Mouse (Mus musculus) neural tube, embryonic 10.5 days (tissue): ENCODE measurements around the gene Ifit3.
"Not testable (repeated sequence)": the region's sequence is repeated elsewhere in the genome, so short reads cannot be mapped to it uniquely, and the experiment has no call there.

Experiments used
- DNase-seq: peaks from one replicate; pipeline ENCODE4 v3.0.0-alpha.2; 2017; ENCODE audit warnings: low spot score; ENCODE audit errors: extremely low spot score

Gene Ifit3

GRCm38 (mm10) chr19:34583126-34583766 is at the start of gene Ifit3:
Gene Ifit3 (plus strand): TSS chr19:34583531.
- DNase-seq = not testable (repeated sequence)

DNA sequence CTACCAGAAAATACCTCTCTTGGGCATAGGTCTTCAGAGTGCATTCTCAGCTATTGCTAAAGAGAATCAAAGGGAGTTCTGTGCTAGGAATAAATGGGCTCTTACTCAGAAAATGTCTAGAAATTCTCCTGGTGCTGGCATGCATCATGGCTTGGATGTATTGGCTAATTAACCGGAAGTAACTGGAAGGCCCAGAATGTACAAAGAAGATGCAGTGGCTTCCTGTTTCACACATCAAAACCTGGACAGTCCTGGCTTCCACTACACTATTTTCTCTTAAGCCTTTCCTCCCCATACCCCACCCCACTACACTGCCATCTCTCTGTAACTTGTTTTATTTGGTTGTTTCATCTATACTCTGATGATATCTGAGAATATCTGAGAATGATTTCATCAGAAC is 43.9 kb upstream of the Ifit3 start:
- DNase-seq = no peak

- DNase-seq = no peak
Measured at GRCm38 (mm10) chr19:34546211-34546610, 37.1 kb upstream of the Ifit3 start.

GRCm38 (mm10) chr19:34547976-34548375 is 35.4 kb upstream of the Ifit3 start:
- DNase-seq = peak; percentile 68

DNA sequence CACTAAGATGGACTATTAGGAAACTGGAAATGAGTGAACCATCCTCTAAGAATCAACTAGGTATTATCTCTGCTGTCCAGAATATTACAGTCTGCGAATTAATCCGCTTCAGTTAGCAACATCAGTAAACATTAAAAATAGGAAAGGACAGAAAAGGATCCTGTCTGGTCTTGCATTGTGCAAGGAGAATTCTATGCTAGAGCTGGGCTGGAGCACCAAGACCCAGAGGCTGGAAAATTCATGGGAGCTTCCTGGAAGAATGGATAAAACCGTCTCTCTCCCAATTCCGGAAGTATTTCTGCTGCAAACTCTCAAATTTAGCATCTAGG is 33.2 kb upstream of the Ifit3 start:
- DNase-seq = no peak

DNA sequence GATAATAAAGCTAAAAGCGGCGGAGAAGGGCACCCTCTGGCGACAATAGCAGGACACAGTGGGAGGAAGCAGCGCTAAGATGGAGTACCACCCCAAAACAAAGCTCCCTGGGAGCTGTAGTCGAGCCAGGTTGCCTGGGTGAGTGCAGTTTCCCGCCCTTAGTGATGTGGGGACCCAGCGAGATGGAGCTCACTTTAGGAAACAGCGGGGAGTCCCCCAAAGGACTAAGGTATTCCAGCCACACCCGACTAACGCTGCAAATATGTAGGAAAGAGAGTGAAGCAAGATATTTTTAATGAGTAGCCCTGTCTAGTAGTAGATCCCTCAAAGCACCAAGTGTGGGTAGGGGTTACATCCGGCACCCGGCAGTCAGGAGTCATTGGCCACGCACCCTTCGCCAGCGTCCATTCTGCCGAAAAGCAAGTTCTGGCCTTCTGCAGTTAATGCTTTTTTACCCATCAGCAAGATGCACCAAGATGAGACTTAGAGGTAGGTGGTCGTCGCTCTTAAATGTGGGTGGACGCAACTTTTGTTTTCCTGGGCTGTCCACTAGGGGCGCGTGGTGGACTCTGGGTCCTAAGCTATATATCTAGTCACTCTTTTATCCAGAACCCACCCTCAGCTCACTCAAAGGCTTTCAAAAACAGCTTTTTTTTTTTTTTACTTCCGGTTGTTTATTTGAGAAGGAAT is 32.7 kb upstream of the Ifit3 start, which contains the start of gene Ifit2:
Ifit2 (plus strand) TSS at position 161 of the 690 bp plus-strand sequence.
- peak; percentile 70 for DNase-seq

DNA sequence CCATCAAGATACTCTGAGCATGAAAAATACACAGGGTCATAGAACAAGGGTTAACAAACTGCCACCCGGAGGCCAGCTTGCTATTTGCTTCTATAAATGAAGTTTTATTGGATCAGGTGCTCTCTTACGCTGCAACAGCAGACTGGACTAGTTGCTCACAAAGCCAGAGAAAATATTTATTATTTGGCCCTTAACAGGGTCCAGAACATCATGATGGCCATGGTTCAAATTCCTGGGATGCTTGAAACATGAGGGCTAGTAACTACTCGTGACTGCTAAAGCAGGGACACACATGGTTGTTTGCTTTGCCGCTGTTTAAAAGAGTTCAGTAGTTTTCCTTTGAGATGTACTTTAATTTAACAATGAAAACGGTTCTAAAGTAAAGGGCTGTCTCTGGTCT is 31.4 kb upstream of the Ifit3 start:
- DNase-seq = no peak

- DNase-seq = no peak
Measured at GRCm38 (mm10) chr19:34553021-34553420, 30.3 kb upstream of the Ifit3 start.

DNA sequence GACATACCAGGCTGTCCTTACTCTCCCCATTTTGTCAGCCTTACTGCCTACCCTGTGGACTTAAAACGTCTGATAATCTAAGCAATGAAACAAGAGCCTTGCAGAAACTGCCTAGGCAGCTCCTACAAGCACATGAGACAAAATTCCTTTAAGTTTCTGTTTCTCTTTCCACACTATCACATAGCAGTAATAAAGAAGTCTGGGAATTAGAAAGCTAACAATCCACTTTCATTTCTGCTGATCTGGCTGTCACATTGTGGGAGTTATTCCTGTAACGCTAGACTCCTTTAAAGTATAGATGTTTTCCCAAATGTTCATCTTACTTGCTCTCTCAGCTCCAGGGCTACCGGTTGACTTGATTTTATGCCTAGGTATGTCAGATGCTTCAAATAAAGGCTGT is 29.8 kb upstream of the Ifit3 start:
- no peak for DNase-seq

GRCm38 (mm10) chr19:34554061-34554460 is 29.3 kb upstream of the Ifit3 start:
- DNase-seq = no peak

DNA sequence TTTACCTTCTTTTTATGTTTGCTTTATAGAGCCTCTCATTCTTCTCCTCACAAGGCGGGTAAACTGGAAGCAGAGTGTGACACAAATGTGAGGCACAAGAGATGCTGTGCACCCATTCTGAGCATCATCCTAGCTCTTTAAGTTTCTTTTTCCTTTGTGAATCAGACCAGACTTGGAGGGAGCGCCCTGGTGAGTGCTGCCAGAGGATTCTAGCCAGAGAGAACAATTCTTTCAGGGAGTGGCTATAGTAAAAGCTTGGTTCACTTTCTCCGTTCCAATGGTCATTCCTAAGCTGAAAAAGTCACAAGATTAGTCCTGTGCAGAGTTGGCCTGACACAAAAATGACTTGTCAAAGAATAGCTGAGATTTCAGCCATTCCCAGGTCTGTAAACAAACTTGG is 26.7 kb upstream of the Ifit3 start:
- DNase-seq = no peak

DNA sequence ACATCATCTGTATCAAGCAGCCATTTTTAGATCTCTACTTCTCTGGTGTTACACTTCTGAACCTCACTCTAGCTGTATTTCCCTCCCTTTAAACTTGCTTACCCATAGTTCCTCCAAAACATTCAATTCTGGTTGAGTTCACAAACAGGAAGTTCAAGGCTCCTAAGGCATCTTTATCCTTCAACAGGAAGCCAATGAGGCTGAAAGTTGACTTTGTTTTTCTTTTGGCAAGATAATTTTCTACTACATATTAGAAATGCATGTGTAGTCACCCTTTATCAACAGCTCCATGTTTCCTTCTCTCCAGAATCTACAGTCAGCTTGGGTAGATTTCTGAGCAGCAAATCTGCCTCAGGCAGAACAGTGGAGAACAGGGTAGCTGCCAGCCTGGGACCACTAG is 20.8 kb upstream of the Ifit3 start:
- no peak for DNase-seq

DNA sequence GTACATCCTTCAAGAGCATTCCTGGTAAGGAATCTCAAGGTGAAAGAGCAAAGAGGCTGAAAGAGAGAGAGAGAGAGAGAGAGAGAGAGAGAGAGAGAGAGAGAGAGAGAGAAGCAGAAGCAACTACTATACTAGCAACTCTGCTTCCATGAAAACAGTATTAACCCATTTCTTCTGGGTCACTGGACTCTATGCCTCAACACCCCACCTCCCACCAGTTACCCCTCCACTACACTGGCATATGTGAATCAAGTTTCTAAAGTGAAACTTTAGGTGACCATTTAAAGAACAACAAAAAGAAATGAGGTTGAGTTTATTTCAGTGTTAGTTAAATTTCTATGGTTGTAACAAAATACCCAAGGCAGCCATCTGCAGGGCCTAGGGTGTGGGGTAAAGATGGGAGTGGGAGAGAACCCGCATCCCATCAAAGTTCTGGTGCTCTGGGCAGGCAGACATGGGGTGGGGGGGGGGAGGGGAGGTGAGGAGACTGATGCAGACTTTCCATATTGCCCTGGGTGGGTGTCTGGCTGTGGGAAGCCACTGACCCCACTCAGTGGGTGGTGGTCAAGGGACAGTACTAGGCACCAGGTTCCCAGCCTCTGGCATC is 17.1 kb upstream of the Ifit3 start:
- no peak for DNase-seq

DNA sequence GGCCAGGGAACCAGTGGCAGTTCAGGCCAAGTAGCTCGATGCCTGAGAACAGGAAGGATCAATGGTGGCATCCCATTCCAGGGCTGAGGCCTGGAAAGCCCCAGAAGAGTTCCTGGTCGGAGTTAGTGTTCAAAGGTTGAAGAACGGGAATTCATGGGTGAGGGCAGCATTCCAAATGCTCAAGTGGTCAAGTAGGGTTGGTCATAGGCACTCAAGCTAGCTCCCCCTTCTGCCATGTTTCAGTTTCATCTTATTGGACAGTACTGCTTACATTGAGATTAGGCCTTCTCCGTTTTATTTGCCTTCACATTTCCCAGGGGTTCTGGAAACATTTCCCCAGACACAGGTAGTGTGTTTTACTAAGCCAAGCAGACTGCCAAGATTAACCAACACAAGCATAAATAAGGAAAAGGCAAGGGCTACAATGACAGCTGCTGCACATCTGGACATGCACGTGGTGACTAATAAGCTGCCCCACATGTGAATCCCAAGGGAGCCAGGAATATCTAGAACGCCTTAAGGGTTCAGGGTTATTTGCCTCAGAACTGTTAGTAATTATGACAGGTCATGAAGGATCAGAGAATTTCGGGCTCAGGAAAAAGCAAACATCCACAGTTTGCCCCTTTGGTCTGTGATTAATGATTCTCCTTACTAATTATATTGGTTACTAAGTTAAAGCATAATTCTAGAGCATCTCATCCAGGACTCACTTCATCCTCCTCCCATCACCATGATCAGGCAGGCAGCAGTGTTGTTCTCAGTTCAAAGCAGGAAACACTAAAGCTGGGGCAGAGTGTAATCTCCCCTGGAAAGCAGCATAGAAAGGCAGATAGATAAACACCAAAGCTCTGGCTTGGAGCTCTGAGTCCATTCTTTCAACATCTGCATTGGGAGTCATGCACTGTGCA is 14.1 kb upstream of the Ifit3 start:
- DNase-seq = no peak

GRCm38 (mm10) chr19:34569896-34570476 is 13.3 kb upstream of the Ifit3 start:
- DNase-seq = no peak

DNA sequence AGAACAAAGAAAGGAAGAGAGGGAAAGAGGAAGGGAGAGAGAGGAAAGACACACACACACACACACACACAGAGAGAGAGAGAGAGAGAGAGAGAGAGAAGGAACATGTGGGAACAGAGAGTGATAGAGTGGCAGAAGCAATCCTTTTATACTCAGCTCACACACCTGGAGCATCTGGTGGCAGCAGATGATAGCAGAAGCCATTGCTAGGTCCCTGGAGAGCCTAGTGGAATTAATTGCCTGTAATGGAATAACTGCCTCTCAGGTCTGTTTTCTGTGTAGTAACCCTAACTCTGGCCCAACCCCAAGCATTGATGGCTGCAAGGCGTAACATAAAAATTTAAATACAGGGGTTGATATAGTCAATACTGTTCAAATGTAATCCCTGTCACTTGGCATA is 12.3 kb upstream of the Ifit3 start:
- no peak for DNase-seq

DNA sequence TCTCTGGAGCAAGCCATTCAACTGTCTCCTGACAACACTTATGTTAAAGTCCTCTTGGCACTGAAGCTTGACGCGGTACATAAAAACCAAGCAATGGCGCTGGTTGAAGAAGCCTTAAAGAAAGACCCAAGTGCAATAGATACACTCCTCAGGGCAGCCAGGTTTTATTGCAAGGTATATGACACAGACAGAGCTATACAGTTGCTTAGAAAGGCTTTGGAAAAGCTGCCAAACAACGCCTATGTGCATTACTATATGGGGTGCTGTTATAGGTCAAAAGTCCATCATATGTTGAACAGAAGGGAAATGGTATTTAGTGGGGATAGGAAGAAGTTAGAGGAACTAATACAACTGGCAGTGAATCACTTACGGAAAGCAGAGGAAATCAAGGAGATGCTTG is 9.7 kb upstream of the Ifit3 start:
- DNase-seq = no peak

- DNase-seq = no peak
Measured at GRCm38 (mm10) chr19:34577121-34577520, 6.2 kb upstream of the Ifit3 start.

DNA sequence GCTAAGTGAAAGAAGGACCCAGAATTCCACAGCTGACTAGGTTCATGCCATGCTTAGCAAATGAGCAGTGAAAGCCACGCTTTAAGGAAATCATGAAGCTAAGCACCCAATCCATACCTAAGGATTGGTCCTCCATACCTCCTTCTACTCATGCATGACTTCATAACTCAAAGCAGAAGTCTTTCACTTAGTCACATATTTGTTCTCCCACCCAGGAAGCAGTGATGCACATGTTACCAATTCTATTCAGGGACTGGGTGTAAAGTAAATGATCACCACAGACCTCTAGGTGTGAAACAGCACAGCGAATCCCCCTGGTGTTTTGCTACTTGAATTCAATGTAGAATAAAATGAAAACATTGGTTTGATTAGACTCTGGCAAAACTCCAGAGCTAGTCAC is 635 bp upstream of the Ifit3 start:
- not testable (repeated sequence) for DNase-seq

GRCm38 (mm10) chr19:34585740-34586458 is 2.6 kb downstream of the Ifit3 start:
- DNase-seq = not testable (repeated sequence)
